Mouse (Mus musculus) neural tube, embryonic 15.5 days (tissue): ENCODE measurements around the gene Cacng1. TPM values are rescaled to one million over a fixed set of nuclear protein-coding genes. Genes with fewer than 3 reads are reported as not detected.

ENCODE experiments used
- ATAC-seq: fragments of 200-750 bp; cut with Nextera tagmentation; 2 replicates; pipeline ENCODE4 v1.8.0; 2017; ENCODE audit warnings: mild to moderate bottlenecking, moderate TSS enrichment, moderate library complexity; ENCODE audit not compliant: low FRiP score
- H3K27ac ChIP-seq: fragments of 300-500 bp; sonication (generic); replicated peaks from 2 replicates; pipeline ENCODE4 v1.5.1; 2015; ENCODE audit warnings: mild to moderate bottlenecking, inconsistent platforms
- H3K27me3 ChIP-seq: fragments of 300-500 bp; sonication (generic); replicated peaks from 2 replicates; pipeline ENCODE4 v1.6.1; 2015; ENCODE audit warnings: inconsistent platforms
- H3K36me3 ChIP-seq: fragments of 300-500 bp; sonication (generic); 2 replicates; pipeline ENCODE4 v1.6.1; 2015; ENCODE audit warnings: inconsistent platforms
- H3K4me1 ChIP-seq: fragments of 300-500 bp; sonication (generic); 2 replicates; pipeline ENCODE4 v1.6.1; 2015; ENCODE audit warnings: inconsistent platforms
- H3K4me2 ChIP-seq: fragments of 300-500 bp; sonication (generic); 2 replicates; pipeline ENCODE4 v1.6.1; 2015; ENCODE audit warnings: inconsistent platforms, mild to moderate bottlenecking, moderate library complexity
- H3K4me3 ChIP-seq: fragments of 300-500 bp; sonication (generic); replicated peaks from 2 replicates; pipeline ENCODE4 v1.5.1; 2015; ENCODE audit warnings: mild to moderate bottlenecking, inconsistent platforms
- H3K9ac ChIP-seq: fragments of 300-500 bp; sonication (generic); replicated peaks from 2 replicates; pipeline ENCODE4 v1.6.1; 2015; ENCODE audit warnings: mild to moderate bottlenecking, inconsistent platforms
- H3K9me3 ChIP-seq: fragments of 300-500 bp; sonication (generic); replicated peaks from 2 replicates; pipeline ENCODE4 v1.6.1; 2016; ENCODE audit warnings: inconsistent platforms
- WGBS: fragments of 180-500 bp; shearing (Covaris S2); methylation state at CpG from one replicate; pipeline ENCODE4 v1.1.7; 2015; ENCODE audit warnings: mixed read lengths; 5-methylcytosine and 5-hydroxymethylcytosine counted together
- polyA plus RNA-seq: library from polyadenylated mRNA; unstranded; fragments of >200 nt; fragmentation: Nextera tagmentation; extraction: Ambion mirVana; gene quantifications from 2 replicates; pipeline ENCODE4 v1.2.1, GENCODE M21; 2015

Gene Cacng1
- polyA plus RNA-seq, 1 experiment from 2014 or later = 1.9 TPM

DNA sequence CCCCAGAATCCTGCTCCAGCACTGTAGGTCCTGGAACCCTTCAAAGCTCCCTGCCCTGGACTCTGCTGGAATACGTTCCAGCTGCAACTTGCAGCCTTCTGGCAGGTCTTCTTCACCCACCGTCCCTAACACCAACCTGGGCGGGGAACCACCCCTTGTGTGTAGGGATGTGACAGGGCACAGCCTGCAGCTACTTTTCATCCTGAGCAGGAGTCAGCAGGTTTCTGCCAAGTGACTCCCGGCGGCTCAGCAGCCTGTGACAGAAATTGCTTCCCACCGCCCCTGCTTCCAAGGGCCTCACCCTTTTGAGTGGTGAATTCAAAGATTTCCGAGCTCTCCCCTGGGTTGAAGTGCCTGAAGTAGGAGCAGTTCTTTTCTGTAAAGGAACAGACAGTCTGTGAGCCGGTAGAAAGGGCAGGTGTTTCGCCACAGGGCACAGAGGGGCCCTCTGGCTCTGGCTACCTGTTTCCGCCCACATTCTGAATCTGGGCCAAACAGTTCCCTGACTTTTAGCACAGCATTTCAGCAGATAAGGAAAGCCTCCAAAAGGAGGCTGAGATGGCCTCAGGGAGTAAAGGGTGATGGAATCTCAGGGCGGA is 10.7 kb downstream of the Cacng1 start:
- Histone ChIP-seq H3K4me1 (peaks cover 28% of the 10 kb centered on the region), H3K27me3 (0 out of 2 replicates have a peak, but pooled peaks cover 2% of the 10 kb centered on the region), H3K9me3 (no peaks in the 10 kb centered on the region), H3K9ac (no peak overlapping the region), H3K4me2 (no peak overlapping the region), H3K4me3 (no peak overlapping the region), H3K27ac (no peak overlapping the region), H3K36me3 (no peaks in the 10 kb centered on the region)
- 68% methylated on average over 11 of the region's 11 CpGs for whole genome bisulfite sequencing
- ATAC-seq = no peak

DNA sequence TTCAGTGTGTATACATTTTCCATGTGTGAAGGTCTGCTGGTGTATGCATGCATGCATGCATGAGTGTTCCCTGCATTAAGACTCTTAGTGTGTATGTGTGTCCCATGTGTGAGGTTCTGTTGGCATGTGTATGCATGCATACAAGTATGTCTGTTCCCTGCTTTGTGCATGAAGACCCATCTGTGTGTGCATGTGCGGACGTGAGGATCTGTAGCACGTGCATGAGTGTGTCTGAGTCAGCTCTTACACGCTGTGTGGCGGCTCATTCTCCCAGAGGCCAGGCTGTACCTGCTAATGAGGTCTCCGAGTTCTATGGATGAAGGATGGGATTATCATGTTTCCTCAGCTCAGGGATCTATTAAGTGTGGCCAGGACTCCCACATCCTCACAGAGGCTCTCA is 11.3 kb downstream of the Cacng1 start:
- 0 out of 2 replicates have a peak, but pooled peaks have one; percentile 42 for ATAC-seq
- WGBS = 63% methylated on average over 6 of the region's 6 CpGs
- no peak overlapping the region for H3K9ac ChIP-seq

DNA sequence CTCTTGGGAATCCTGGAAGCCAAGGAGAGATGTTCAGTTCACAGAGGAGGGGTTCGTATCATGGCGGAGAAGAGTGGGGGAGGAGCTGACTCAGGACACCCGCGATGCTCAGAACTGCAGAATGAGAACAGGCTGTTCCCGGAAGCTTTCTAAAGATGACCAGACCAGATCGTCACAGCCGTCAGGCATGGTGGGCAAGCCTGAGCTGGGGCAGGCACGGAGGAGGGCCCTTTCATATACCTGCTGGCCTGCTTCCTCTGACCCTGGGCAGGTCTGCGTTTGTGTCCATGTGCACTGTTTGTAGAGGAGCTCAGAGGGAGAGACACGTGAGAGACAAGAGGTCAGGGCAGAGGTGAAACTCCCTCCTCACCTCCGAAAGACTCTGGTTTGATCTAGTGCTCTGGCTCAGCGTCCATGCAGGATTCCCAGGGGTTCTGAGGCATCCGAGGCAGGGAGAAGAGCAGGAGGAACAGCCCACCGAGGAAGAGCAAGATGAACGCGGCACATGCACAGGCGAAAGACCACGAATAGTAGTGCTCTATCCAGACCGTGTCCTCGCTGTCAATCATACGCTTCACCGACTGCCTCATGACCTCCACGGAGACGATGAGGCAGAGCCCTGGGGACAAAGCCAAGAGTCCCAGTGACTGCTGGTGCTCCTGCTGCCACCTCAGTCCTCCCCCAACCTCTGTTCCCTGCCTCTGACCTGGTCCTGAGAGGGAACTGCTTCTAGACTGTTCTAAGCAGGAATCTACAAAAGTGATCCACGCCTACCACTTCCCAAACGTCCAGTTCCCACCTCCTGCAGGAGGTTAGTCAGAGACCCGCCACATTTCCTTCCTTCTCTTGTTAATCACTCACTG is 12.8 kb downstream of the Cacng1 start:
- H3K4me3 ChIP-seq = no peak overlapping the region
- no peak overlapping the region for H3K9ac ChIP-seq
- no peak overlapping the region for H3K4me2 ChIP-seq
- no peak overlapping the region for H3K27ac ChIP-seq
- no peaks in the 10 kb centered on the region for H3K36me3 ChIP-seq
- H3K27me3 ChIP-seq = 0 out of 2 replicates have a peak, but pooled peaks cover 2% of the 10 kb centered on the region
- no peak for ATAC-seq
- peaks cover 27% of the 10 kb centered on the region for H3K4me1 ChIP-seq
- 47% methylated on average over 27 of the region's 27 CpGs for WGBS
- H3K9me3 ChIP-seq = no peaks in the 10 kb centered on the region

More for the DNA sequence above, 11.3 kb downstream of the Cacng1 start:
- no peak overlapping the region for H3K4me2 ChIP-seq
- H3K4me1 ChIP-seq = peaks cover 28% of the 10 kb centered on the region
- 0 out of 2 replicates have a peak, but pooled peaks cover 2% of the 10 kb centered on the region for H3K27me3 ChIP-seq
- H3K36me3 ChIP-seq = no peaks in the 10 kb centered on the region
- H3K9me3 ChIP-seq = no peaks in the 10 kb centered on the region
- H3K27ac ChIP-seq = no peak overlapping the region
- no peak overlapping the region for H3K4me3 ChIP-seq

- Histone ChIP-seq H3K9me3 (no peaks in the 10 kb centered on the region), H3K4me2 (no peak overlapping the region), H3K4me3 (no peak overlapping the region), H3K9ac (no peak overlapping the region), H3K4me1 (peaks cover 9% of the 10 kb centered on the region), H3K27me3 (0 out of 2 replicates have a peak, but pooled peaks cover under 1% of the 10 kb centered on the region), H3K27ac (no peak overlapping the region), H3K36me3 (no peaks in the 10 kb centered on the region)
- ATAC-seq = no peak
- 95% methylated on average over 4 of the region's 4 CpGs for WGBS
These were observed 16.4 kb downstream of the Cacng1 start for GRCm38 (mm10) chr11:107699967-107700366.

DNA sequence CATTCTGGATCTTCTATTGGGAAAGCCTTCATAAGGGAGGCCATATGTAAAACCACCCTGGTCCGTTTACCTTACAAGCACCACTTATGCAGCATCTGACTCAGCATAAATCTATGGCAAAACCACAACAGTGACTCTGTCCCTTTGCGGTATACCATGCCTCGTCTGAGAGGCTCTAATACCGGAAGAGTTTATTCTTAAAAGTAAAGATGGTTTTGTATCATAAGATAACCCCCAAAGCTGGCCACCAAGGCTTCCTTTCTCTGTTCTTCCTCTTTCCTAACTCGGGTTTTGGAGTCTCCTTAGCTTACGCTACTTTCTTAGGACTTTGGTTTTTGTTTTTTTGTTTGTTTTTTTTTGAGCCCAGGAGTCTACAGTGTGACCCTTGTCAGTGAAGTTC is 23.0 kb downstream of the Cacng1 start:
- Histone ChIP-seq H3K9ac (no peak overlapping the region), H3K36me3 (peaks cover 5% of the 10 kb centered on the region), H3K9me3 (no peaks in the 10 kb centered on the region), H3K4me1 (no peaks in the 10 kb centered on the region), H3K27me3 (no peaks in the 10 kb centered on the region), H3K27ac (no peak overlapping the region), H3K4me3 (no peak overlapping the region), H3K4me2 (no peak overlapping the region)
- ATAC-seq = no peak
- 80% methylated on average over 6 of the region's 6 CpGs for WGBS

- 51% methylated on average over 8 of the region's 8 CpGs for WGBS
- H3K4me3 ChIP-seq = no peak overlapping the region
- no peak for ATAC-seq
- no peak overlapping the region for H3K4me2 ChIP-seq
- no peak overlapping the region for H3K27ac ChIP-seq
- no peaks in the 10 kb centered on the region for H3K9me3 ChIP-seq
- peaks cover 13% of the 10 kb centered on the region for H3K36me3 ChIP-seq
- H3K9ac ChIP-seq = no peak overlapping the region
- H3K27me3 ChIP-seq = no peaks in the 10 kb centered on the region
- H3K4me1 ChIP-seq = no peaks in the 10 kb centered on the region
These were observed 24.8 kb downstream of the Cacng1 start for GRCm38 (mm10) chr11:107691569-107691968.

- peaks cover 27% of the 10 kb centered on the region for H3K36me3 ChIP-seq
- H3K9me3 ChIP-seq = no peaks in the 10 kb centered on the region
- H3K9ac ChIP-seq = no peak overlapping the region
- peaks cover 11% of the 10 kb centered on the region for H3K4me1 ChIP-seq
- H3K27me3 ChIP-seq = no peaks in the 10 kb centered on the region
- H3K4me2 ChIP-seq = no peak overlapping the region
- no peak overlapping the region for H3K4me3 ChIP-seq
- no peak overlapping the region for H3K27ac ChIP-seq
- no peak for ATAC-seq
- 95% methylated on average over 10 of the region's 10 CpGs for WGBS
These were observed 27.8 kb downstream of the Cacng1 start for GRCm38 (mm10) chr11:107688480-107688879.

GRCm38 (mm10) chr11:107686290-107686689 is 30.0 kb downstream of the Cacng1 start:
- H3K9me3 ChIP-seq = no peaks in the 10 kb centered on the region
- 89% methylated on average over 20 of the region's 20 CpGs for WGBS
- H3K27me3 ChIP-seq = no peaks in the 10 kb centered on the region
- no peak overlapping the region for H3K4me2 ChIP-seq
- H3K4me3 ChIP-seq = no peak overlapping the region
- peaks cover 27% of the 10 kb centered on the region for H3K36me3 ChIP-seq
- ATAC-seq = no peak
- peaks cover 20% of the 10 kb centered on the region for H3K4me1 ChIP-seq
- H3K9ac ChIP-seq = no peak overlapping the region
- no peak overlapping the region for H3K27ac ChIP-seq

DNA sequence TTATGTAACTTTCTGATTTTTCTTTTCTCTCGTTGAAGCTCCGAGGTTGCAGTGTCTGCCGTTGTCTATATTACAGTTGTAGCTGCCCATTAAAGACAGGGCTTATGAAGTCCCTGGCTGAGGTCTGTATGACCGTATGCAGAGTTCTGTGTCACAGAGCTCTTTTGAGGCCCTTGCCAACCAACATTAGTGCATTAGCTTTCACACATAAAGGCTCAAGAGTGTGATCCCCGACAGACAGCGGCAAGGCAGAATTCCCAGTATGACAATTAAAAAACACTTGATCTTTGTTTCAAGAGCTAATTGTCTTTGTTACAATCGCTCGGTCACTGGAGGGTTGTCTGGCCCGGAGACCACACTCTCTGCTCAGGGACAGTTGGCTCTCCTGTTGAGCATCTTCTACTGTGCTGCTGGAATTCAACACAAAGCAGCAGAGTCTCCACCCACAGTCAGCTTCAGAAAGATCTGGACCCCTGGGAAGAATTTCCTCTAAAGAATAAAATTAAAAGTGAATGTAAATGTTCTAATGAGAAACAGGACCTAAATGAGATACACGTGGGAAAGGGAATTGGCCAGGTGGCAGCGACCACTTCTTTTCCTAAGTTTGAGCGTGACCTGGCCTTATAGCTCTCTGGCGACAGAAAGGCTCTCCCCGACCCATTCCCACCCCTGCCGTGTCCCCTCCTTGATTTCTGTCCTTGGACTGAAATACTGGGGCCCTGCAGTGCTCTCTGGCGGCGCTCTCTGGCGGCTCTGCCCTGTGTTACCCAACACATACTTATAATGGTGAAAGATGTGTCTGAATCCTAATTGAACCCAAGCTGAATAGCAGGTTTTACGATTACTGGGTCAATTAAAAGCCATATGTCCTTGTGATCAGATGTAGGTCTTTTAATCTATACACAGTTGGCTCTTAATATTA is 32.5 kb downstream of the Cacng1 start:
- whole genome bisulfite sequencing = 32% methylated on average over 19 of the region's 19 CpGs

GRCm38 (mm10) chr11:107682694-107683355 is 33.5 kb downstream of the Cacng1 start:
- H3K27me3 ChIP-seq = no peaks in the 10 kb centered on the region
- H3K27ac ChIP-seq = no peak overlapping the region; the same call in 1 of the 2 replicates

More for the DNA sequence above, 32.5 kb downstream of the Cacng1 start:
- Histone ChIP-seq H3K9me3 (no peaks in the 10 kb centered on the region), H3K36me3 (peaks cover 27% of the 10 kb centered on the region), H3K4me3 (no peak overlapping the region), H3K27ac (0 out of 2 replicates have a peak overlapping the region, but pooled peaks have one; percentile 6), H3K9ac (no peak overlapping the region), H3K27me3 (no peaks in the 10 kb centered on the region), H3K4me2 (no peak overlapping the region), H3K4me1 (peaks cover 20% of the 10 kb centered on the region)
- 0 out of 2 replicates have a peak, but pooled peaks have one; percentile 53 for ATAC-seq

More at GRCm38 (mm10) chr11:107682694-107683355, 33.5 kb downstream of the Cacng1 start:
- Histone ChIP-seq H3K9me3 (no peaks in the 10 kb centered on the region), H3K4me1 (peaks cover 20% of the 10 kb centered on the region), H3K4me3 (no peak overlapping the region), H3K9ac (no peak overlapping the region), H3K4me2 (no peak overlapping the region), H3K36me3 (peaks cover 17% of the 10 kb centered on the region)
- no peak; the same call in 1 of the 2 replicates for ATAC-seq
- WGBS = 49% methylated on average over 9 of the region's 9 CpGs
